Mouse (Mus musculus) gastrocnemius, adult 2 months (tissue): ENCODE data around the gene Ndufaf2. TPM values are rescaled to one million over a fixed set of nuclear protein-coding genes. Genes with fewer than 3 reads are reported as not detected.

ENCODE experiments used
- DNase-seq: peaks from one replicate; pipeline ENCODE4 v3.0.0; 2022
- H3K27ac ChIP-seq: fragments of 200-600 bp; 2 replicates; pipeline ENCODE4 v1.8.1; 2022; ENCODE audit warnings: mild to moderate bottlenecking
- H3K4me3 ChIP-seq: fragments of 200-600 bp; 2 replicates; pipeline ENCODE4 v1.8.1; 2022; ENCODE audit warnings: mild to moderate bottlenecking, moderate library complexity
- CTCF ChIP-seq: fragments of 200-600 bp; IDR thresholded peaks from 2 replicates; pipeline ENCODE4 v1.8.1; 2022; ENCODE audit warnings: antibody characterized with exemption, mild to moderate bottlenecking, moderate library complexity
- intact Hi-C: fragments of 180-260 bp; cut with DNase I; formaldehyde crosslinking; loops from one replicate; pipeline ENCODE4 v1.15.1; 2025
- total RNA-seq, 2 experiments: library from RNA; stranded (reverse); gene quantifications; 2 replicates each; pipeline ENCODE4 v1.2.3; 2021

Ndufaf2 gene
- total RNA-seq, 2 experiments from 2014 or later: 13.4 to 20.2 TPM

GRCm38 (mm10) chr13:108100700-108101099, 57.7 kb downstream of the Ndufaf2 start:
- no peak for TF ChIP-seq CTCF
- no peak for DNase-seq
- Histone ChIP-seq H3K4me3 (no peak overlapping the region), H3K27ac (no peak overlapping the region)
- intact Hi-C loops: no loop called here

GRCm38 (mm10) chr13:108096446-108096845, 62.0 kb downstream of the Ndufaf2 start:
- Histone ChIP-seq H3K27ac (peak overlapping the region; percentile 84), H3K4me3 (peak overlapping the region; percentile 62)
- TF ChIP-seq CTCF: no peak
- intact Hi-C loops: no loop called here
- DNase-seq: peak; percentile 62

- Histone ChIP-seq H3K27ac (no peak overlapping the region), H3K4me3 (peak overlapping the region; percentile 24; the same call in 1 of the 2 replicates)
- intact Hi-C loops: no loop called here
- no peak for TF ChIP-seq CTCF
- peak; percentile 81 for DNase-seq
Observed at GRCm38 (mm10) chr13:108095617-108096016, 62.8 kb downstream of the Ndufaf2 start.

GRCm38 (mm10) chr13:108094681-108095080, 63.7 kb downstream of the Ndufaf2 start:
- Histone ChIP-seq H3K4me3 (no peak overlapping the region), H3K27ac (no peak overlapping the region)
- TF ChIP-seq CTCF: no peak
- DNase-seq: no peak
- intact Hi-C loops: no loop called here

GRCm38 (mm10) chr13:108092290-108092689, 66.1 kb downstream of the Ndufaf2 start:
- no peak overlapping the region for H3K4me3 ChIP-seq
- DNase-seq: no peak
- no peak overlapping the region for H3K27ac ChIP-seq
- no peak for TF ChIP-seq CTCF
- intact Hi-C loops: no loop called here

GRCm38 (mm10) chr13:108086724-108087123, 71.7 kb downstream of the Ndufaf2 start:
- TF ChIP-seq CTCF: no peak
- DNase-seq: no peak
- Histone ChIP-seq H3K4me3 (no peak overlapping the region), H3K27ac (no peak overlapping the region)
- intact Hi-C loops: no loop called here

- intact Hi-C loops: no loop called here
- no peak for TF ChIP-seq CTCF
- DNase-seq: no peak
- Histone ChIP-seq H3K4me3 (no peak overlapping the region), H3K27ac (no peak overlapping the region)
Observed at GRCm38 (mm10) chr13:108086036-108086435, 72.4 kb downstream of the Ndufaf2 start.

GRCm38 (mm10) chr13:108084086-108084485, 74.3 kb downstream of the Ndufaf2 start:
- H3K4me3 ChIP-seq: no peak overlapping the region
- no peak overlapping the region for H3K27ac ChIP-seq
- intact Hi-C loops: no loop called here
- no peak for DNase-seq
- TF ChIP-seq CTCF: no peak

GRCm38 (mm10) chr13:108077901-108078300, 80.5 kb downstream of the Ndufaf2 start:
- intact Hi-C loops: no loop called here
- no peak for TF ChIP-seq CTCF
- Histone ChIP-seq H3K27ac (no peak overlapping the region), H3K4me3 (no peak overlapping the region)
- no peak for DNase-seq

- DNase-seq: no peak
- no peak overlapping the region for H3K4me3 ChIP-seq
- no peak for TF ChIP-seq CTCF
- H3K27ac ChIP-seq: no peak overlapping the region
- intact Hi-C loops: no loop called here
Observed at GRCm38 (mm10) chr13:108077476-108077875, 80.9 kb downstream of the Ndufaf2 start.

- intact Hi-C loops: no loop called here
- no peak for DNase-seq
- TF ChIP-seq CTCF: no peak
- H3K4me3 ChIP-seq: no peak overlapping the region
- no peak overlapping the region for H3K27ac ChIP-seq
Observed at GRCm38 (mm10) chr13:108070171-108070570, 88.3 kb downstream of the Ndufaf2 start.

- TF ChIP-seq CTCF: no peak
- intact Hi-C loops: no loop called here
- Histone ChIP-seq H3K27ac (no peak overlapping the region), H3K4me3 (no peak overlapping the region)
- DNase-seq: no peak
Observed at GRCm38 (mm10) chr13:108069151-108069550, 89.3 kb downstream of the Ndufaf2 start.

GRCm38 (mm10) chr13:108066021-108066420, 92.4 kb downstream of the Ndufaf2 start:
- TF ChIP-seq CTCF: no peak
- Histone ChIP-seq H3K27ac (no peak overlapping the region), H3K4me3 (no peak overlapping the region)
- no peak for DNase-seq
- intact Hi-C loops: no loop called here

GRCm38 (mm10) chr13:108064331-108064730, 94.1 kb downstream of the Ndufaf2 start:
- Histone ChIP-seq H3K4me3 (no peak overlapping the region), H3K27ac (no peak overlapping the region)
- no peak for DNase-seq
- intact Hi-C loops: no loop called here
- TF ChIP-seq CTCF: no peak
